Mouse (Mus musculus): ENCODE results near the gene Crcp. TPM values are rescaled to one million over a fixed set of nuclear protein-coding genes. Genes with fewer than 3 reads are reported as not detected.

Gene Crcp
- polyA plus RNA-seq, 1 experiment from 2014 or later: 51.9 TPM

DNA sequence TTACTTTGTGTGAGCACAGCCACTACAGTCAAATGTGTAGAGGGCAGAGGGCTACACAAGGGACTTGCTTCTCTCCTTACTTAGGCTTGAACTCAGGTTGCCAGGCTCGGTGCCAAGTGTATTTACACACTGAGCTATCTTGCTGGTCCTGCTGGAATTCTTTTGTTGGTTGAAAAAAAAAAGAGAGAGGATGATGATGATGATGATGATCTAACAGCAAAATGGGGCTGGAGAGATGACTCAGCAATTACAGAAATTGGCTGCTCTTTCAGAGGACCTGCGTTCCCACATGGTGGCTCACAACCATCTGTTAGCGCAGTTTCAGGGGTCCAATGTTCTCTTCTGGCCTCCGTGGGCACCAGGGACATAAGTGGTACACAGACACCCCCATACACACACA lies 59.5 kb downstream of the Crcp start:
- Histone ChIP-seq H3K4me2 (ENCODE audit: low read depth, low read length) (no peak overlapping the region), H3K4me3 (ENCODE audit: low read depth, low read length) (no peak overlapping the region), H3K4me1 (ENCODE audit: control insufficient read depth, insufficient read depth, low read length) (no peaks in the 10 kb centered on the region), H3K9me3 (ENCODE audit: control insufficient read depth, low read length) (no peaks in the 10 kb centered on the region), H3K27ac (ENCODE audit: low read depth, low read length) (no peak overlapping the region), H3K27me3 (ENCODE audit: control insufficient read depth, insufficient read depth, low read length) (no peaks in the 10 kb centered on the region), H3K36me3 (ENCODE audit: control insufficient read depth, insufficient read depth, low read length) (no peaks in the 10 kb centered on the region), H3K9ac (replicated peaks; ENCODE audit: low read depth, low read length) (no peak overlapping the region)
- no peak for ATAC-seq (ENCODE audit: low read depth)
- 88% methylated on average over 4 of the region's 4 CpGs for WGBS

DNA sequence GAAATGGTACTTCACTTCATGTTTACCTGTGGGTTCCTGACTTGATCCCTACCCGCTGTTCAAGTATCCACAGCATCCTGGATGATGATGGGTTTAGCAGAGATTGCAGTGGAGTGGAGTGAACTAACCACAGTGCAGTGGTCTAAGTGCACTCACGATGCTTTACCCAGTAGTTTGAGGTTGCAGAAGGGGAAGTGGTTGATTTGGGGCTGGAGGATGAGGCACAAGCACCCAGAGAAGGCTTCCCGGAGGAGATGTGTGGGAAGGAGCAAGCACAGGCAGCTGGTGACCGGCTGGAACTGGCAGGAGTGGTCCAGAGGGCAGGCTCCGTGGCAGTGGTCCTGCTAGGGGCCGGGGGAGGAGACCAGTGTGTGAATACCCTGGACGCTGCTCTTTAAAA lies 60.1 kb downstream of the Crcp start:
- H3K4me3 ChIP-seq (ENCODE audit: low read depth, low read length): no peak overlapping the region
- H3K4me1 ChIP-seq (ENCODE audit: control insufficient read depth, insufficient read depth, low read length): no peaks in the 10 kb centered on the region
- WGBS: 81% methylated on average over 7 of the region's 7 CpGs
- no peaks in the 10 kb centered on the region for H3K27me3 ChIP-seq (ENCODE audit: control insufficient read depth, insufficient read depth, low read length)
- H3K4me2 ChIP-seq (ENCODE audit: low read depth, low read length): no peak overlapping the region
- no peak overlapping the region for H3K27ac ChIP-seq (ENCODE audit: low read depth, low read length)
- ATAC-seq (ENCODE audit: low read depth): no peak
- no peaks in the 10 kb centered on the region for H3K9me3 ChIP-seq (ENCODE audit: control insufficient read depth, low read length)
- no peak overlapping the region for H3K9ac ChIP-seq (replicated peaks; ENCODE audit: low read depth, low read length)
- no peaks in the 10 kb centered on the region for H3K36me3 ChIP-seq (ENCODE audit: control insufficient read depth, insufficient read depth, low read length)

DNA sequence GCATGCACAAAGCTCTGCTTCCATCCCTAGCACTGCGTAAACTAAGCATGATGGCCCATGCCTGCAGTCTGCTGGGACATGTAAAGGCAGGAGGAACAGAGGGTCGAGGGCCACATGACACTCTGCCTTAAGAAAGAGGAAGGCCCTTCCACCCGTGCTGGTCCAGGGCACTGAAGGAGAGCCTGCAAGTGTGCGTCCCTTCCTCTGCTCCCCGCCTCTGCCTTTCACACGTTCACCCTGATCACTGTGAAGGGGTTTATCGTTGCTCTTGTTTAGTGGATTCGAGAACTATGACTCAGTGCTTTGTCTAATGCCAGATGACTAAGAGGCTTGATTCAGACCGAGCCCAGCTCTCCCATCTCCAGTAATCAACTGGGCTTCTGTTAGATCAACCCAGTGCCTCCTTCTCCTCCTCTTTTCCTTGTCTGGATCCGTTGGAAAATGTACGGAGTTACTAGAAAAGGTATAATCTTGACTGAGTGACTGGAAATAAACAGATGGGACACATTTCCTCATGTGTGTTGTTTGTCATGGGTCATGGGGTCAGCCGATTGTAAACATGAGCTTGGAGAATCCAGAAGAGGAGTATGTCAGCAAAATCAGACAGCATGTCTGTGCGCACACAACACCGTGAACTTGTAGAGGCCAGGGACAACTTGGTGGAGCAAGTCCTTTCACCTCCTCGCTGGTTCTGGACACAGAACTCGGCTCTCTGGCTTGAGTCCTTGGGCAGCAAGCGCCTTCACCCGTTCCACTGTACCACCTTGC lies 60.7 kb downstream of the Crcp start:
- Histone ChIP-seq H3K27ac (ENCODE audit: low read depth, low read length) (no peak overlapping the region), H3K4me3 (ENCODE audit: low read depth, low read length) (no peak overlapping the region), H3K4me2 (ENCODE audit: low read depth, low read length) (no peak overlapping the region), H3K9me3 (ENCODE audit: control insufficient read depth, low read length) (no peaks in the 10 kb centered on the region), H3K36me3 (ENCODE audit: control insufficient read depth, insufficient read depth, low read length) (no peaks in the 10 kb centered on the region), H3K27me3 (ENCODE audit: control insufficient read depth, insufficient read depth, low read length) (no peaks in the 10 kb centered on the region), H3K9ac (replicated peaks; ENCODE audit: low read depth, low read length) (no peak overlapping the region), H3K4me1 (ENCODE audit: control insufficient read depth, insufficient read depth, low read length) (no peaks in the 10 kb centered on the region)
- 89% methylated on average over 18 of the region's 18 CpGs for WGBS
- no peak for ATAC-seq (ENCODE audit: low read depth)

DNA sequence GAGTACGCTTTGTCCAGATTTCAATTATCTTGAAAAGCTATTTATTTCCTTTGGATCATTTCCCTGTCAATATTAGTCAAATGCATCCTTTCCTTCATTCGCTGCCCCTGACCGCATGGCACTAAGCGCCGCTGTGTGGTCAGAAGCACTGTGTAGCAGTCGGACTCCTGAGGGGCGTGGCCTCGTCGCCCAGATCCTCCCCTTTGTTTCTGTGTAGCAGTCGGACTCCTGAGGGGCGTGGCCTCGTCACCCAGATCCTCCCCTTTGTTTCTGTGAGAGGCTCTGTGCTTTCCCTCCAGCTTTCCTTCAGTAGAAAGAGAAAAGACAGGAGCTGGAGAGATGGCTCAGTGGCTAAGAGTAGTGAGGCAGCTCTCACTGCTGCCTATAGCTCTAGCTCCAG lies 67.7 kb downstream of the Crcp start:
- Histone ChIP-seq H3K36me3 (ENCODE audit: control insufficient read depth, insufficient read depth, low read length) (no peaks in the 10 kb centered on the region), H3K4me2 (ENCODE audit: low read depth, low read length) (no peak overlapping the region), H3K9ac (replicated peaks; ENCODE audit: low read depth, low read length) (no peak overlapping the region), H3K4me3 (ENCODE audit: low read depth, low read length) (no peak overlapping the region), H3K4me1 (ENCODE audit: control insufficient read depth, insufficient read depth, low read length) (no peaks in the 10 kb centered on the region), H3K27me3 (ENCODE audit: control insufficient read depth, insufficient read depth, low read length) (no peaks in the 10 kb centered on the region), H3K27ac (ENCODE audit: low read depth, low read length) (no peak overlapping the region), H3K9me3 (ENCODE audit: control insufficient read depth, low read length) (no peaks in the 10 kb centered on the region)
- no peak for ATAC-seq (ENCODE audit: low read depth)
- 63% methylated on average over 12 of the region's 12 CpGs for WGBS

DNA sequence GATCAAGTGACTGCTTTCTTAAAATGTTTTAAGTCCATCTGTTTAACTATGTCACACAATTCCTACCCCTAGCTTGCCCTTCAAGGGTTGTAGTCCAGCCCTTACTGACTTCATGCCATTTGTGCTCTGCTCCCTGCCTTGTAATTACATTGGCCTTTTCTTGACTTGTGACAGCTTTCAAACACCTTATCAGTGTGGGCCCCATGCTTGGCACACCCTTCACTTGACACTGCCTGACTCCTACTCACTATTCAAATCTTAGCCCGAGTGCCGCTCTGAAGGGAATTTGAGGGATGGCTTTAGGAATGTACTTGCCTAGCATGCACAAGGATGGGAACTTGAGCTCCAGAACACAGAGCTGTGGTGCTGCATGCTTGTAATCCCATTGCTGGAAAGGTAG lies 68.7 kb downstream of the Crcp start:
- no peak for ATAC-seq (ENCODE audit: low read depth)
- no peak overlapping the region for H3K4me3 ChIP-seq (ENCODE audit: low read depth, low read length)
- H3K27ac ChIP-seq (ENCODE audit: low read depth, low read length): no peak overlapping the region
- no peaks in the 10 kb centered on the region for H3K4me1 ChIP-seq (ENCODE audit: control insufficient read depth, insufficient read depth, low read length)
- no peaks in the 10 kb centered on the region for H3K27me3 ChIP-seq (ENCODE audit: control insufficient read depth, insufficient read depth, low read length)
- no peak overlapping the region for H3K9ac ChIP-seq (replicated peaks; ENCODE audit: low read depth, low read length)
- H3K36me3 ChIP-seq (ENCODE audit: control insufficient read depth, insufficient read depth, low read length): 0 out of 2 replicates have a peak, but pooled peaks cover 3% of the 10 kb centered on the region
- 78% methylated on average over 2 of the region's 2 CpGs for WGBS
- no peaks in the 10 kb centered on the region for H3K9me3 ChIP-seq (ENCODE audit: control insufficient read depth, low read length)
- no peak overlapping the region for H3K4me2 ChIP-seq (ENCODE audit: low read depth, low read length)

DNA sequence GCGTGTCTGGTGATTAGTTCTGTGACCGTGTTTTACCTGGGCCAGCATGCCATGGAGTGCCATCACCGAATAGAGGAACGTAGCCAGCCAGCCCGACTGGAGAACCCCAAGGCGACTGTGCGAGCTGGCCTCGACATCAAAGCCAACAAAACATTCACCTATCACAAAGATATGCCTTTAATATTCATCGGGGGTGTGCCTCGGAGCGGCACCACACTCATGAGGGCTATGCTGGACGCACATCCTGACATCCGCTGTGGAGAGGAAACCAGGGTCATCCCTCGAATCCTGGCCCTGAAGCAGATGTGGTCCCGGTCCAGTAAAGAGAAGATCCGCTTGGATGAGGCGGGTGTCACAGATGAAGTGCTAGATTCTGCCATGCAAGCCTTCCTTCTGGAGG lies 72.6 kb downstream of the Crcp start:
- no peak overlapping the region for H3K27ac ChIP-seq (ENCODE audit: low read depth, low read length)
- no peaks in the 10 kb centered on the region for H3K4me1 ChIP-seq (ENCODE audit: control insufficient read depth, insufficient read depth, low read length)
- H3K9me3 ChIP-seq (ENCODE audit: control insufficient read depth, low read length): no peaks in the 10 kb centered on the region
- no peak overlapping the region for H3K9ac ChIP-seq (replicated peaks; ENCODE audit: low read depth, low read length)
- no peak for ATAC-seq (ENCODE audit: low read depth)
- H3K4me3 ChIP-seq (ENCODE audit: low read depth, low read length): no peak overlapping the region
- H3K36me3 ChIP-seq (ENCODE audit: control insufficient read depth, insufficient read depth, low read length): peaks cover 8% of the 10 kb centered on the region; the same call in 1 of the 2 replicates
- H3K4me2 ChIP-seq (ENCODE audit: low read depth, low read length): no peak overlapping the region
- H3K27me3 ChIP-seq (ENCODE audit: control insufficient read depth, insufficient read depth, low read length): no peaks in the 10 kb centered on the region
- WGBS: 97% methylated on average over 17 of the region's 17 CpGs

DNA sequence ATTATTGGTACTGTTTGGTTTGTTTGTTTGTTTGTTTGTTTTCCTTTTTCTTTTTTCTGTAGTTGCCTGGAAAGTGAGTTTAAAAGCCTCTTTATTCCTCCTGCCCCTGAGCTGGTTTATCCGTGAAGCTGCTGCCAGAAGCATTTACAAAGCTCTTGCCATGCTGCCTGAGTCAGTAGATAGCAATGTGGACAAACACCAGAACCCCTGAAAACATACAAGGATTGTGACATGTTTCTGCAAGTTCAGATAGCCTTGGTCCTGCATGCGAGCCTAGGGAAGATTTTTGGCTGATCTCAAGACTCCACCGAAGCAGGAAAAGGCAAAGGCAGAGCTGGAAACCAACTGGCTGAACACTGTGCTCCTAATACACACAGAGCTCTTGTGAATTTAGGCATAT lies 80.3 kb downstream of the Crcp start:
- H3K27ac ChIP-seq (ENCODE audit: low read depth, low read length): no peak overlapping the region
- no peak for ATAC-seq (ENCODE audit: low read depth)
- H3K9ac ChIP-seq (replicated peaks; ENCODE audit: low read depth, low read length): no peak overlapping the region
- WGBS: 92% methylated on average over 3 of the region's 3 CpGs
- peaks cover 11% of the 10 kb centered on the region; the same call in 1 of the 2 replicates for H3K36me3 ChIP-seq (ENCODE audit: control insufficient read depth, insufficient read depth, low read length)
- H3K4me2 ChIP-seq (ENCODE audit: low read depth, low read length): no peak overlapping the region
- no peaks in the 10 kb centered on the region for H3K9me3 ChIP-seq (ENCODE audit: control insufficient read depth, low read length)
- H3K27me3 ChIP-seq (ENCODE audit: control insufficient read depth, insufficient read depth, low read length): no peaks in the 10 kb centered on the region
- H3K4me1 ChIP-seq (ENCODE audit: control insufficient read depth, insufficient read depth, low read length): no peaks in the 10 kb centered on the region
- no peak overlapping the region for H3K4me3 ChIP-seq (ENCODE audit: low read depth, low read length)

Other genes starting within 250 kb of the Crcp start
- 33.6 and 35.6 TPM in 2 replicates for gene Psph, start 241.8 kb upstream of the Crcp start, polyA plus RNA-seq (2014; fragmentation: Nextera tagmentation; extraction: Ambion mirVana)
- 21.0 and 33.6 TPM in 2 replicates for gene Sumf2, start 182.3 kb upstream of the Crcp start, polyA plus RNA-seq (2014; fragmentation: Nextera tagmentation; extraction: Ambion mirVana)
- gene Chchd2, start 141.8 kb upstream of the Crcp start, polyA plus RNA-seq (2014; fragmentation: Nextera tagmentation; extraction: Ambion mirVana): 717 and 752 TPM in 2 replicates
- gene Zbed5, start 133.6 kb upstream of the Crcp start, polyA plus RNA-seq (2014; fragmentation: Nextera tagmentation; extraction: Ambion mirVana): 14.9 and 18.6 TPM in 2 replicates
- gene Phkg1, start 130.7 kb upstream of the Crcp start, polyA plus RNA-seq (2014; fragmentation: Nextera tagmentation; extraction: Ambion mirVana): 0.58 and 0.92 TPM in 2 replicates
- gene Nupr1l, start 120.8 kb upstream of the Crcp start, polyA plus RNA-seq (2014; fragmentation: Nextera tagmentation; extraction: Ambion mirVana): 3.7 and 3.8 TPM in 2 replicates
- gene Vkorc1l1, start 87.3 kb upstream of the Crcp start, polyA plus RNA-seq (2014; fragmentation: Nextera tagmentation; extraction: Ambion mirVana): 26.2 and 31.5 TPM in 2 replicates
- gene Gusb, start 26.2 kb upstream of the Crcp start, polyA plus RNA-seq (2014; fragmentation: Nextera tagmentation; extraction: Ambion mirVana): 32.7 and 38.0 TPM in 2 replicates
- gene Asl, start within 50 bp of the Crcp start, polyA plus RNA-seq (2014; fragmentation: Nextera tagmentation; extraction: Ambion mirVana): 41.1 and 44.6 TPM in 2 replicates
- gene Tpst1, start 44.0 kb downstream of the Crcp start, polyA plus RNA-seq (2014; fragmentation: Nextera tagmentation; extraction: Ambion mirVana): 48.1 and 66.1 TPM in 2 replicates
- gene Kctd7, start 115.6 kb downstream of the Crcp start, polyA plus RNA-seq (2014; fragmentation: Nextera tagmentation; extraction: Ambion mirVana): 16.1 and 17.5 TPM in 2 replicates
- 40.0 and 41.1 TPM in 2 replicates for gene Rabgef1, start 142.5 kb downstream of the Crcp start, polyA plus RNA-seq (2014; fragmentation: Nextera tagmentation; extraction: Ambion mirVana)
- gene Tmem248, start 187.8 kb downstream of the Crcp start, polyA plus RNA-seq (2014; fragmentation: Nextera tagmentation; extraction: Ambion mirVana): 31.0 and 32.8 TPM in 2 replicates
- 48.5 and 50.5 TPM in 2 replicates for gene Sbds, start 226.2 kb downstream of the Crcp start, polyA plus RNA-seq (2014; fragmentation: Nextera tagmentation; extraction: Ambion mirVana)
- gene Tyw1, start 226.3 kb downstream of the Crcp start, polyA plus RNA-seq (2014; fragmentation: Nextera tagmentation; extraction: Ambion mirVana): 23.5 and 28.0 TPM in 2 replicates

Data from neural tube, embryonic 14.5 days (tissue).